Mouse (Mus musculus): Measurements from ENCODE around the gene Itgb7. TPM values are rescaled to one million over a fixed set of nuclear protein-coding genes. Genes with fewer than 3 reads are reported as not detected.

The Itgb7 gene
- polyA plus RNA-seq, 1 experiment from 2014 or later = 0.38 TPM

DNA sequence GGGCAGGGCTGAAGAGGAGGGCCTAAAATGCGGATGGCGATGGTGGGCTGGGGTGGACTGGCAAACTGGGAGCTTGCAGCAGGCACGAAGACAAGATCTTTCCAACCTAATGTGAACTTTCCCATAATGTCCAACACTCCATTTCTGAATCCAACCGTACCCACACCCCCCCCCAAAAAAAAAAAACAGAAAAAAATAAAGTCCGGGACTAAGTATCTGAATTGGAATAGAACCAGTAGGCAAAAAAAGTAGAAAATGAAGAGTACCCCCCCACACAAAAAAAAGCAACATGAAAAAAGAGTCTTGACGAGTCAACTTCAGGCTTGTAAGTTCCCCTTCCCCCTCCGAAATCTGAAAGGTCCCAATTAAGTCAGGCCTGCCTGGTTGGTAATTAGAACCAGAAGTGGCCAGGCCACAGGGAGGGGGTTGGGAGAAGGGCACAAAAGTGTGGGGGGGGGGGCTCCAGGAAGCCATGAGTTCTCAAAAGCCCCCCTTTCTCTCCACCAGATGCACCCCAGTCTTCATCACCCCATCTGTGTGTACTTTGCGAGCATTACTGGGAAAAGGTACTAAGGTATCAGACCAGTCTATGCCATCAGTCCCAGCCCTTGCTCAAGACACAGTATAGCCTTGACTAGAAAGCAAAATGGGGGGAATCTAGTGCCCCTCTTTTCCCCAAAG lies 16.5 kb upstream of the Itgb7 start:
- Histone ChIP-seq H3K9me3 (replicated peaks) (no peaks in the 10 kb centered on the region), H3K4me3 (peak overlapping the region; percentile 67), H3K27ac (ENCODE audit: poor library complexity, severe bottlenecking) (peak overlapping the region; percentile 94), H3K4me2 (peak overlapping the region; percentile 98), H3K9ac (peak overlapping the region; percentile 77), H3K36me3 (no peaks in the 10 kb centered on the region), H3K4me1 (replicated peaks) (peaks cover 61% of the 10 kb centered on the region), H3K27me3 (replicated peaks) (peaks cover 67% of the 10 kb centered on the region)
- WGBS = 10% methylated on average over 8 of the region's 8 CpGs
- no peak for ATAC-seq (ENCODE audit: insufficient number of reproducible peaks, low FRiP score)

DNA sequence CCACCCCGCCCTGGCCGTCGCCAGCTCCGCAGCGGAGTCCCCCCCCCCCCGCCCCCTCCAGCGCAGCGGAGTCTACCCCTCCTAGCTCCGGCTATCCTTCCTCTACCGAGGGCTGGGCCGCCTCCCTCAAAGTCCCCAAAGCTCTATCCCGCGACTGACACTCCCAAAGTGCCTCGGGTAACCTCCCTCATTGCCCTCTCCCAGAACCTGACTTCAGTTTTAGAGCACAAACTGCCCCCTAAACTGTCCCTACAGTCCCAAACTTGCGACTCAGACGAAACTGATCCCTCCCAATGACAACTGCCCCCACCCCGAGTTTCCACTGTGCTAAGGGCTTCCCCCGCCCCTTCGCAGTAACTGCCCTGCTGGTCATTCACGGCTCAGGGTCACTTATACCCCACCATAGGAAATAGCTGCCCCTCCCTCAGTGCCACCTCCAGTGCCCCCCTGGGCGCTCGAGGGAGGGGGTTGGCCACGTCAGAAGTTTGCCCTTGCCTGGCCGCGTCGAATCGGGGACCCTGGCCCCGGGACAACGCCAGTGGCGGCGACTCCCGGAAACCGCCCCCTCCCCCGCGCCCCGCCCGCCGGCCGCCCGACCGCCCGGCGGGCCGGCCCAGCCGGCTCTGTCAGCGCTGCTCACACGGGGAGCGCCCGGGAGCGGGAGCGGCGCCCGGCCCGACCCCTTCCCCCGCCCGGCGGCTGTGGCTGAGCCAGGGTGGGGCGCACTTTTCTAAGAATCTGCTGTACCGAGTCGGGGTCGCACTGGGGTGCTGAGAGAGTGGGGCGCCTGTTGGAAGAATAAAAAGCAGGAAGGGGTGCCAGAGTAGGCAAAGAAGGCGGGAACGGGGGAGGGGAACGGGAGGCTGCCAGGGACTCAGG lies 15.7 kb upstream of the Itgb7 start:
- H3K36me3 ChIP-seq = no peaks in the 10 kb centered on the region
- H3K9ac ChIP-seq = peak overlapping the region; percentile 77
- H3K27me3 ChIP-seq (replicated peaks) = peaks cover 71% of the 10 kb centered on the region
- peak overlapping the region; percentile 67 for H3K4me3 ChIP-seq
- H3K4me2 ChIP-seq = peak overlapping the region; percentile 98
- peak overlapping the region; percentile 94 for H3K27ac ChIP-seq (ENCODE audit: poor library complexity, severe bottlenecking)
- peak; percentile 68 for ATAC-seq (ENCODE audit: insufficient number of reproducible peaks, low FRiP score)
- H3K9me3 ChIP-seq (replicated peaks) = no peaks in the 10 kb centered on the region
- peaks cover 68% of the 10 kb centered on the region for H3K4me1 ChIP-seq (replicated peaks)
- 1% methylated on average over 56 of the region's 65 CpGs for WGBS

DNA sequence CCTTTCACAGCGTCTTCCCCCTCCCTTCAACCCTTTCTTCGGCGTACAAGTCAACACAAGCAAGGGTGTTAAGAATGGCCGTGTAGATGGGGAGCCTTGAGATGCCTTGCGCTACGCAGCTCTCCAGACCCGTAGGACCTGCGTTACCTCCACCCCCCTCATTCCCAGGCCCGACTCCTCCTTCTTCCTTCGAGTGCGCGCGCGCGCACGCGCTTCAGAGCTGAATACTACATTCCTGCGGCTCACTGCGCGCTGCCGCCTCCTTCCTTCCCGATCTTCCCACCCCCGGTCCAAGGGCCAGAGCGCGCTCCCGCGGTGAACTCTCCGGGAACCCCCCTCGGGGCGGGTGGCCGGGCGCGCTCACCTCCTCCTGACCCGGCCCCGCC lies 15.1 kb upstream of the Itgb7 start:
- under 1% methylated on average over 29 of the region's 35 CpGs for WGBS
- Histone ChIP-seq H3K4me1 (replicated peaks) (peaks cover 68% of the 10 kb centered on the region), H3K36me3 (no peaks in the 10 kb centered on the region), H3K9ac (peak overlapping the region; percentile 77), H3K27ac (ENCODE audit: poor library complexity, severe bottlenecking) (peak overlapping the region; percentile 94), H3K9me3 (replicated peaks) (no peaks in the 10 kb centered on the region), H3K4me2 (peak overlapping the region; percentile 98), H3K27me3 (replicated peaks) (peaks cover 71% of the 10 kb centered on the region), H3K4me3 (peak overlapping the region; percentile 67)
- ATAC-seq (ENCODE audit: insufficient number of reproducible peaks, low FRiP score) = peak; percentile 74

DNA sequence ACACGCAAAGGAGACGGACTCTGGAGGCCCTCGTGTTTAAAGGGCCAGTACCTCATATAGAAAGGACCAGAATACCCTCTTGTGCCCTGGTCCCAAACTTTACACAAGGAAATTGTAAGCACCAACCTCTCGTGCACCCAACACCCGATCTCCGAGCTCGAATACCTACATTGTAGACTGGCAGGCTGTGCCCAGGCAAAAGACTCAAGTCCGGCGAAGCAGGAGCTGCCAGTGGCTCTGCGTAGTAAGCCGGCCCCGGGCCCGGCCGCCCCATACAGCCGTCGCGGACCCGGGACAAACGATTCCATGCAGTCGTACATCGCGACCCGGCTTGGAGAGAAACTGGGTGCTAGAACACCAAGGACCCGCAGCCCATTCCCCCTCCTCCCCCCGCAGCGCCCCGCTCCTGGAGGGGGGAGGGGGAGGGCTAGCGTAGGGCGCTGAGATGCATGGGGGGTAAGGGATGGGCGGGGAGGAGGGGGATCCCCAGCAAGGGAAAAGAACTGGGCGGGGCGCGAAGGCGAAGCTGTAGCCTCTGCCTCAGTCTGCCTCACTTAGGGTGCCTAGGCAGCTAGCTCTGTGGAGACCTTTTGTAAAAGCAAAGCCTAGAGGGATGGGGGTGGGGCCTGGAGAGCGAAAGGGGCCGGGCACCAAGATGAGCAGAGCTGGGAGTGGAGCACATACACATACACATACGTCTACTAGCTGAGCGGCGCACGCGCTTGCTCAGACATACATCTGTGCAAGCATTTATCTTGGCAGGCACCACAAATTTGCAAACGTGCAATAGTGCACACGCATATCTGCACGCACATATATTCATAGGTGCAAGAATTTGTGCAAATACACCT lies 14.4 kb upstream of the Itgb7 start:
- WGBS = under 1% methylated on average over 42 of the region's 44 CpGs
- peaks cover 68% of the 10 kb centered on the region for H3K4me1 ChIP-seq (replicated peaks)
- H3K27me3 ChIP-seq (replicated peaks) = peaks cover 71% of the 10 kb centered on the region
- peak overlapping the region; percentile 94 for H3K27ac ChIP-seq (ENCODE audit: poor library complexity, severe bottlenecking)
- ATAC-seq (ENCODE audit: insufficient number of reproducible peaks, low FRiP score) = peak; percentile 69
- H3K4me2 ChIP-seq = peak overlapping the region; percentile 98
- no peaks in the 10 kb centered on the region for H3K36me3 ChIP-seq
- peak overlapping the region; percentile 67 for H3K4me3 ChIP-seq
- peak overlapping the region; percentile 77 for H3K9ac ChIP-seq
- no peaks in the 10 kb centered on the region for H3K9me3 ChIP-seq (replicated peaks)

DNA sequence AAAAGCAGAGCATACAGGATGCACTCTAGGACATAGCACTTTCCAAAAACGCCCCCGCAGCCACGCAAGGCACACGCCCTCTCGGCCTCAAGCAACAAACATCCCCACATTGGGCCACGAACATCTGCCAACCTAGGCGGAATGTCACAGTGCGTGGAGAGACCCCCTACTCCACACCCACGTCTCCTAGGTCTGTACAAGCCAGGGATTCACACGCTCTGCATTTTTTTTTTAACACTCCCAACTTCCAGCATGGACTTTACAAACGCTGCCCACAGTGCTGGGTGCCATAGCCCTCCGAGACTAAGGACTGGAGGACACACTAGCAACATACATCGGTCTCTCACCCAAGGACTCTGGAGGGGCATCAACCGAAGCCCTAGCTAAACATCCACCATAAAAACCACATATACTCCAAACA lies 13.7 kb upstream of the Itgb7 start:
- 4% methylated on average over 14 of the region's 14 CpGs for WGBS
- H3K27me3 ChIP-seq (replicated peaks) = peaks cover 71% of the 10 kb centered on the region
- no peak for ATAC-seq (ENCODE audit: insufficient number of reproducible peaks, low FRiP score)

DNA sequence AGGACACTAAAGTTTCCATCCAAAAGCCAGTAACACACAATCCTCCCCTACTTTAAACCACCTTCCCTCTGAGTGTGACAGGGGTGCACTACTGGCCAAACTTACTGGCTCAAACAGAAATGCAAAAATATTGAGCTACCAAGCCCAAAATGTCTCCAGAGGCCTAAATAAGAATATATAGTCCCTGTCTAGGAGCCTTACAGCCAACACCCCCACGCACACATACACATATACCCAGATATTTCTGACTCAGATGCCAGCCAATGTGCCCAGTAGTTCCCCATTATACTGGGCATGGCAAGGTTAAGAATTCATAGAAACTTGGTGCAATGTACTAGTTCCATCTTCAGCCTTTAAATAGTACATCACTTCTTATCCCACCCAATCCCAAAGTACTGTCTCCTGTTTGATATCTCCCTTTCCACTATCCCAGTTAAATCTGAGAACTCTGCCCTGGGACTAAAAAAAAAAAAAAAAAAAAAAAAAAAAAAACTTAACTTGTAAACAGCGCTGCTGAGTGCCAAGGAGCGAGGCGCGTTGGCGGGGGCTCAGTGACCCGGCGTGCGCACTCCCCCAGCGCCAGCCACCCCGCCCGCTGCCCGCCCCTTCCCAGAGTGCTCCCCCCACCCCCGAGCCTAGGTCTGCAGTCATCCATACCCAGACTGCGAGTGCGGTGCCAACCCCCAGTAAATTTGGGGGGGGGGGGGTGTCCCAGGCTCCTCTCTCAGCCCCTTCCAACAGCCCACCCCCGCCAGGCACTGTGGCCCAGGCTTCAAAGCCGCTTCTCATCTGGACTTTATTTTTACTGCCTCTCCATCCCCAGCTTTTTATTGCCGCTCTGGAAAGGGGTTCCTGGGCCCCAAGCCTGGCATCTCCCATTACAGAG lies 12.8 kb upstream of the Itgb7 start:
- no peaks in the 10 kb centered on the region for H3K9me3 ChIP-seq (replicated peaks)
- WGBS = 17% methylated on average over 19 of the region's 19 CpGs
- no peak for ATAC-seq (ENCODE audit: insufficient number of reproducible peaks, low FRiP score)
- H3K4me2 ChIP-seq = peak overlapping the region; percentile 98
- H3K9ac ChIP-seq = peak overlapping the region; percentile 63; the same call in 1 of the 2 replicates
- peaks cover 63% of the 10 kb centered on the region for H3K27me3 ChIP-seq (replicated peaks)
- peak overlapping the region; percentile 67 for H3K4me3 ChIP-seq
- H3K4me1 ChIP-seq (replicated peaks) = peaks cover 63% of the 10 kb centered on the region
- H3K36me3 ChIP-seq = no peaks in the 10 kb centered on the region
- H3K27ac ChIP-seq (ENCODE audit: poor library complexity, severe bottlenecking) = no peak overlapping the region

More for the DNA sequence above, 13.7 kb upstream of the Itgb7 start:
- H3K4me3 ChIP-seq = peak overlapping the region; percentile 67
- H3K27ac ChIP-seq (ENCODE audit: poor library complexity, severe bottlenecking) = peak overlapping the region; percentile 94
- peak overlapping the region; percentile 98 for H3K4me2 ChIP-seq
- H3K9ac ChIP-seq = peak overlapping the region; percentile 77
- H3K9me3 ChIP-seq (replicated peaks) = no peaks in the 10 kb centered on the region
- H3K4me1 ChIP-seq (replicated peaks) = peaks cover 73% of the 10 kb centered on the region
- no peaks in the 10 kb centered on the region for H3K36me3 ChIP-seq

DNA sequence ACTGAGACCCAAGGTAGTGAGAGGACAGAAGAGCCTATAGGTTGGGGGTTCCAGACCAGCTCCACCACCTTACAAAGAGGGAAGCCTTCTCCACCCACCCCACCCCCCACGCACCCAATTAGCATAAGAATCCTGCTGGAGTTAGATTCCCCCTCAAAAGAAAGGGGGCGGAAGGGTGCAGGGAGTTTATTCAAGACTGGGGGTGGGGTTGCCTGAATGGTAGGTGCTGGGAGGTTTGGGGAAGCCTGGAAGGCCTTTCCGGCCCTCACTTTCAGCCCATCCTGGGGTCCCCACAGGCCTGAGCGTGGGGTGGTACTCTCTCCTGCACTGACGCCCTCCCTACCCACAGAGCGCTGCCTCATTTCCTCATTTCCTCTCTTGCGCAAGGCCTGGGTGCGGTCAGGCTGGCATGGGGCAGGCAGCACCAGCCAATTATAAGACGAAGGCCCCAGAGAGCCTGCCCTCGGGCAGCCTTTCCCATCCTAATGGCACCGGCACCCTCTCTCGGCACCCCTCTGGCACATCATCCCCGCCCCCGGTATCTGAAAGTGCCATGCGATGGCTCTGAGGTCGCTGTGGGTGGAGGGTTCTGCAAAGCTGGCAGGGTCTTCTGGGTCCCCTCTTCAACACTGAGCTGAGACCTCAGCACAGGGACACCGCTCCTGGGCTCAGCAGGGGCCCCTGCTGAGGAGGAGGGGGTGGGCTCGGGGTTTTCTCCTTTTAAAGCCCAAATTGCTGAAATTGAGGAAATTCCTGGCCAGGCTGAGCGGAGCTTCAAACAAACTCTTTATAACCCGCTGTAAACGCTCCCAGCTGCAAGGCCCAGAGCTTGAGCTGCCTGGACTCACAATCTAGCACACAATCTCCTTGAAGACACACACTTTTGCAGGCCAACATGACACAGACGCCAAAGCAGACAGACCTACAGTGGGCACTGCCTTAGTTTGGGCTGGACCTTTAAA lies 11.8 kb upstream of the Itgb7 start:
- peaks cover 57% of the 10 kb centered on the region for H3K27me3 ChIP-seq (replicated peaks)
- H3K9me3 ChIP-seq (replicated peaks) = no peaks in the 10 kb centered on the region
- H3K9ac ChIP-seq = no peak overlapping the region
- H3K4me1 ChIP-seq (replicated peaks) = peaks cover 53% of the 10 kb centered on the region
- H3K4me3 ChIP-seq = peak overlapping the region; percentile 14
- 22% methylated on average over 22 of the region's 22 CpGs for WGBS
- H3K27ac ChIP-seq (ENCODE audit: poor library complexity, severe bottlenecking) = 0 out of 2 replicates have a peak overlapping the region, but pooled peaks have one; percentile 28
- ATAC-seq (ENCODE audit: insufficient number of reproducible peaks, low FRiP score) = no peak
- H3K36me3 ChIP-seq = 0 out of 2 replicates have a peak, but pooled peaks cover 2% of the 10 kb centered on the region
- peak overlapping the region; percentile 48 for H3K4me2 ChIP-seq

DNA sequence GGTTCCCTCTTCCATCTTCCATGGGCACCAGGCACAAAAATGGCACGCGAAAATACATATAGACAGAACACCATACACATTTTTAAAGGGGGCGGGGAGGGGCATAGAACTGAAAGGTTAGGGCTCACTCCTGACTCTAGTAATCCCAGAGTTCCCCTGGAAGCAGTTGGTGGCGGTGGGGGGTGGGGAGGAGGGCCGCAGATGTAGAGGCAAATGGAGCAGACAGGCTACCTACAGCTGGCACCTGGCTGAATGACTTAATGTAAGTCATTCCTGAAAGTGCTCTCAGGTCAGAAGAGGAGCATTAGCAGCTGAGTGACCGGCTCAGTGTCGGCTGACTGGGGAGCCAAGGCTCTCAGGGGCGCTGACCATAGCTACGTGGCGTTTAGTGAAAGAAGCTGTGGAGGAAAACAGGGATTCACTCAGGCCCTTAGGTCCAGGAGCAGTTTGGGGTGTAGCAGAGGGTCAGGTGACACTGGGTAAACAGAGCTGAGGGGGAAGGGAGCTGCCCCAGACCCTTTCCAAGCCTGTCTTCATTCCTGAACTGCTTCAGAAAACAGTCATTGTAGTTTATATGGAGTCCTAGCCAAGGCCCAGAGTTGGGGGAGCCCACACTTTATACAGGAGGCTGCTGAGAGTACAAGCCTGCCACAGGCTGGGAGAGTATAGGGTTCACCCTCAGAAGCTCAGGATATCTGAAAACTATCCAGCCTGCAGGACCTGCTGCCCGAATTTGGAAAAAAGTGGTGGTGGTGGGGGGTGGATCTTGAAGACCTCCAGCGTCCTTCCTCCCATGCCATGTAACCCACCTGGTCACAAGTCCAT lies 10.9 kb upstream of the Itgb7 start:
- WGBS = 42% methylated on average over 12 of the region's 12 CpGs
- Histone ChIP-seq H3K27ac (ENCODE audit: poor library complexity, severe bottlenecking) (no peak overlapping the region), H3K4me2 (no peak overlapping the region), H3K27me3 (replicated peaks) (peaks cover 55% of the 10 kb centered on the region), H3K9me3 (replicated peaks) (no peaks in the 10 kb centered on the region), H3K4me3 (no peak overlapping the region), H3K36me3 (0 out of 2 replicates have a peak, but pooled peaks cover 4% of the 10 kb centered on the region), H3K9ac (no peak overlapping the region), H3K4me1 (replicated peaks) (peaks cover 46% of the 10 kb centered on the region)
- no peak for ATAC-seq (ENCODE audit: insufficient number of reproducible peaks, low FRiP score)

DNA sequence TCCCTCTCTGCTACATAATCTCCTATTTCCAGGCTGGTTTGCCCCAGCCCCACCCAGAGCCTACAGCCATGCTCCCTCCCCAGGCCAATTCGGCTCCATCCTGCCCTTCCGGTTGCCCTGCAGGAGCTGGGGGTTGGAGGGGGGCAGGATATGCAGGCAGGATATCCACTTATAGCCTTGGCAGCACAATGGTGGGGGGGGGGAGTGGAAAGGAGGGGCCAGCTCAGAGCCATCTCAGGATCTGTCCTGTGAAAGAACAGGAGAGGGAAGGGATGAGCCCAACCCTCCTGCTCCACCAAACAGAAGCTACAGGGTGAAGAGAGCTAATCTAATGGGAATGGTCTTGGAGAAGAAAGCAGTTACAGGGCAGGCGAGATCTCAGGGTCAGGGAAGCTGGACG lies 8.9 kb upstream of the Itgb7 start:
- no peaks in the 10 kb centered on the region for H3K9me3 ChIP-seq (replicated peaks)
- peak; percentile 67 for ATAC-seq (ENCODE audit: insufficient number of reproducible peaks, low FRiP score)
- H3K4me1 ChIP-seq (replicated peaks) = peaks cover 38% of the 10 kb centered on the region
- H3K9ac ChIP-seq = no peak overlapping the region
- no peak overlapping the region for H3K4me2 ChIP-seq
- H3K27me3 ChIP-seq (replicated peaks) = peaks cover 47% of the 10 kb centered on the region
- WGBS = 63% methylated on average over 4 of the region's 4 CpGs
- H3K36me3 ChIP-seq = peaks cover 9% of the 10 kb centered on the region; the same call in 1 of the 2 replicates
- no peak overlapping the region; the same call in 1 of the 2 replicates for H3K27ac ChIP-seq (ENCODE audit: poor library complexity, severe bottlenecking)
- no peak overlapping the region for H3K4me3 ChIP-seq
